Mouse (Mus musculus): ENCODE results near the gene C5ar1.
"Not testable (repeated sequence)": the region's sequence is repeated elsewhere in the genome, so short reads cannot be mapped to it uniquely, and the experiment has no call there.

- not testable (repeated sequence) for TF ChIP-seq GATA1 (IDR thresholded peaks at IDR 0.05; ENCODE audit: borderline replicate concordance, low read length); FLI1 (IDR thresholded peaks at IDR 0.05; ENCODE audit: low read length)
Observed at GRCm38 (mm10) chr7:16308093-16308492, 48.8 kb upstream of the C5ar1 start, which contains the start of gene Bbc3.
